Mouse (Mus musculus) forebrain, embryonic 11.5 days (tissue): ENCODE measurements at regions not wholly inside any gene's neighbourhood (a gene's known extent, or its start where the extent isn't known, plus 50 kb on each side); places are given as distances from the start of the nearest gene placed in this dataset.

ENCODE experiments used
- ATAC-seq: fragments of 200-750 bp; cut with Nextera tagmentation; replicated peaks from 2 replicates; pipeline ENCODE4 v1.8.0; 2017; ENCODE audit warnings: moderate TSS enrichment; ENCODE audit not compliant: low FRiP score
- DNase-seq: peaks from one replicate; pipeline ENCODE4 v3.0.0-alpha.2; 2017; ENCODE audit warnings: low spot score
- H3K27ac ChIP-seq: fragments of 300-500 bp; sonication (generic); 2 replicates; pipeline ENCODE4 v1.5.1; 2014; ENCODE audit warnings: low read depth, low read length
- H3K27me3 ChIP-seq: fragments of 300-500 bp; sonication (generic); 2 replicates; pipeline ENCODE4 v1.6.1; 2014; ENCODE audit warnings: mild to moderate bottlenecking, low read length, mixed read lengths; ENCODE audit not compliant: control insufficient read depth, insufficient read depth
- H3K36me3 ChIP-seq: fragments of 300-500 bp; sonication (generic); 2 replicates; pipeline ENCODE4 v1.6.1; 2014; ENCODE audit warnings: mild to moderate bottlenecking, low read length, moderate library complexity, mixed read lengths; ENCODE audit not compliant: control insufficient read depth, insufficient read depth
- H3K4me1 ChIP-seq: fragments of 300-500 bp; sonication (generic); replicated peaks from 2 replicates; pipeline ENCODE4 v1.6.1; 2014; ENCODE audit warnings: low read length, mixed read lengths; ENCODE audit not compliant: control insufficient read depth, insufficient read depth
- H3K4me2 ChIP-seq: fragments of 300-500 bp; sonication (generic); 2 replicates; pipeline ENCODE4 v1.6.1; 2014; ENCODE audit warnings: low read depth, mild to moderate bottlenecking, low read length, moderate library complexity, mixed read lengths; ENCODE audit not compliant: severe bottlenecking
- H3K4me3 ChIP-seq: fragments of 300-500 bp; sonication (generic); 2 replicates; pipeline ENCODE4 v1.5.1; 2014; ENCODE audit warnings: low read depth, low read length
- H3K9ac ChIP-seq: fragments of 300-500 bp; sonication (generic); 2 replicates; pipeline ENCODE4 v1.6.1; 2014; ENCODE audit warnings: low read length
- H3K9me3 ChIP-seq: fragments of 300-500 bp; sonication (generic); 2 replicates; pipeline ENCODE4 v1.6.1; 2016; ENCODE audit warnings: low read length, mixed read lengths; ENCODE audit not compliant: control insufficient read depth
- WGBS: fragments of 180-500 bp; shearing (Covaris S2); extraction: QIAGEN DNeasy Blood & Tissue Kit; methylation state at CpG from one replicate; pipeline ENCODE4 v1.1.7; 2014; 5-methylcytosine and 5-hydroxymethylcytosine counted together

- Histone ChIP-seq H3K9me3 (no peaks in the 10 kb centered on the region), H3K9ac (no peak overlapping the region), H3K36me3 (no peaks in the 10 kb centered on the region), H3K4me2 (no peak overlapping the region), H3K4me1 (peaks cover 3% of the 10 kb centered on the region; the same call in 1 of the 2 replicates), H3K27ac (no peak overlapping the region), H3K27me3 (no peaks in the 10 kb centered on the region), H3K4me3 (no peak overlapping the region)
- 76% methylated on average over 6 of the region's 6 CpGs for WGBS
- no peak for ATAC-seq
- DNase-seq = no peak
These were observed 119.9 kb downstream of the Gm11011 start for GRCm38 (mm10) chr2:169467621-169468020.

GRCm38 (mm10) chr2:169464106-169464505 lies 123.4 kb downstream of the Gm11011 start:
- DNase-seq (no peak), ATAC-seq (no peak)
- H3K4me1 ChIP-seq = peaks cover 3% of the 10 kb centered on the region; the same call in 1 of the 2 replicates
- H3K9ac ChIP-seq = no peak overlapping the region
- no peak overlapping the region for H3K4me3 ChIP-seq
- H3K27ac ChIP-seq = no peak overlapping the region
- no peaks in the 10 kb centered on the region for H3K27me3 ChIP-seq
- no peaks in the 10 kb centered on the region for H3K9me3 ChIP-seq
- H3K4me2 ChIP-seq = no peak overlapping the region
- WGBS = 91% methylated on average over 5 of the region's 5 CpGs
- H3K36me3 ChIP-seq = no peaks in the 10 kb centered on the region

GRCm38 (mm10) chr2:169461491-169462039 lies 126.0 kb downstream of the Gm11011 start:
- WGBS = 88% methylated on average over 12 of the region's 12 CpGs
- no peak for DNase-seq
- no peak overlapping the region for H3K4me2 ChIP-seq
- no peak overlapping the region for H3K9ac ChIP-seq
- H3K27me3 ChIP-seq = no peaks in the 10 kb centered on the region
- H3K4me3 ChIP-seq = no peak overlapping the region
- no peaks in the 10 kb centered on the region for H3K9me3 ChIP-seq
- no peak overlapping the region for H3K27ac ChIP-seq
- H3K4me1 ChIP-seq = no peaks in the 10 kb centered on the region
- H3K36me3 ChIP-seq = no peaks in the 10 kb centered on the region
- no peak for ATAC-seq

- Histone ChIP-seq H3K9ac (no peak overlapping the region), H3K4me1 (no peaks in the 10 kb centered on the region), H3K4me3 (no peak overlapping the region), H3K36me3 (no peaks in the 10 kb centered on the region), H3K9me3 (no peaks in the 10 kb centered on the region), H3K4me2 (no peak overlapping the region), H3K27ac (no peak overlapping the region), H3K27me3 (no peaks in the 10 kb centered on the region)
- 94% methylated on average over 8 of the region's 8 CpGs for WGBS
- DNase-seq = no peak
- ATAC-seq = no peak
These were observed 134.6 kb downstream of the Gm11011 start for GRCm38 (mm10) chr2:169452956-169453355.

GRCm38 (mm10) chr2:169450801-169451200 lies 136.7 kb downstream of the Gm11011 start:
- Histone ChIP-seq H3K27me3 (no peaks in the 10 kb centered on the region), H3K4me1 (0 out of 2 replicates have a peak, but pooled peaks cover 1% of the 10 kb centered on the region), H3K27ac (no peak overlapping the region), H3K9me3 (no peaks in the 10 kb centered on the region), H3K4me3 (no peak overlapping the region), H3K9ac (no peak overlapping the region), H3K36me3 (no peaks in the 10 kb centered on the region), H3K4me2 (no peak overlapping the region)
- WGBS = 92% methylated on average over 6 of the region's 6 CpGs
- ATAC-seq (no peak), DNase-seq (no peak)

GRCm38 (mm10) chr2:169447495-169448280 lies 139.9 kb downstream of the Gm11011 start:
- Histone ChIP-seq H3K9ac (no peak overlapping the region), H3K27me3 (no peaks in the 10 kb centered on the region), H3K27ac (no peak overlapping the region), H3K36me3 (no peaks in the 10 kb centered on the region), H3K4me2 (no peak overlapping the region), H3K9me3 (no peaks in the 10 kb centered on the region), H3K4me1 (0 out of 2 replicates have a peak, but pooled peaks cover 2% of the 10 kb centered on the region), H3K4me3 (no peak overlapping the region)
- no peak for ATAC-seq
- 85% methylated on average over 6 of the region's 6 CpGs for WGBS
- no peak for DNase-seq

- Histone ChIP-seq H3K9ac (no peak overlapping the region), H3K4me2 (no peak overlapping the region), H3K27me3 (no peaks in the 10 kb centered on the region), H3K9me3 (no peaks in the 10 kb centered on the region), H3K36me3 (no peaks in the 10 kb centered on the region), H3K4me1 (0 out of 2 replicates have a peak, but pooled peaks cover 2% of the 10 kb centered on the region), H3K4me3 (no peak overlapping the region), H3K27ac (no peak overlapping the region)
- 85% methylated on average over 5 of the region's 5 CpGs for WGBS
- DNase-seq (no peak), ATAC-seq (no peak)
These were observed 141.7 kb downstream of the Gm11011 start for GRCm38 (mm10) chr2:169445877-169446276.

- Histone ChIP-seq H3K9me3 (no peaks in the 10 kb centered on the region), H3K4me2 (no peak overlapping the region)
These were observed 142.2 kb downstream of the Gm11011 start for GRCm38 (mm10) chr2:169445371-169445770.

More at GRCm38 (mm10) chr2:169445371-169445770, 142.2 kb downstream of the Gm11011 start:
- H3K9ac ChIP-seq = no peak overlapping the region
- ATAC-seq (no peak), DNase-seq (no peak)
- H3K27me3 ChIP-seq = no peaks in the 10 kb centered on the region
- H3K27ac ChIP-seq = no peak overlapping the region
- no peaks in the 10 kb centered on the region for H3K36me3 ChIP-seq
- H3K4me3 ChIP-seq = no peak overlapping the region
- 64% methylated on average over 12 of the region's 12 CpGs for WGBS
- H3K4me1 ChIP-seq = 0 out of 2 replicates have a peak, but pooled peaks cover 2% of the 10 kb centered on the region
